Mouse (Mus musculus) WW6 (cell line): ENCODE results near the gene Lrrc75a.

Source experiments
- DNase-seq: peaks from one replicate; pipeline ENCODE4 v3.0.0-alpha.2; 2013; ENCODE audit warnings: low read depth, low spot score

The Lrrc75a gene

GRCm38 (mm10) chr11:62554934-62555517 lies 93.3 kb downstream of the Lrrc75a start:
- DNase-seq: no peak
